Mouse (Mus musculus): Measurements from ENCODE around the gene Olfr221. TPM values are rescaled to one million over a fixed set of nuclear protein-coding genes. Genes with fewer than 3 reads are reported as not detected.
"Not testable (repeated sequence)": the region's sequence is repeated elsewhere in the genome, so short reads cannot be mapped to it uniquely, and the experiment has no call there.

Olfr221 gene
- 0.08 and 0.15 TPM in 2 replicates for polyA plus RNA-seq (2012; rRNA removed)

DNA sequence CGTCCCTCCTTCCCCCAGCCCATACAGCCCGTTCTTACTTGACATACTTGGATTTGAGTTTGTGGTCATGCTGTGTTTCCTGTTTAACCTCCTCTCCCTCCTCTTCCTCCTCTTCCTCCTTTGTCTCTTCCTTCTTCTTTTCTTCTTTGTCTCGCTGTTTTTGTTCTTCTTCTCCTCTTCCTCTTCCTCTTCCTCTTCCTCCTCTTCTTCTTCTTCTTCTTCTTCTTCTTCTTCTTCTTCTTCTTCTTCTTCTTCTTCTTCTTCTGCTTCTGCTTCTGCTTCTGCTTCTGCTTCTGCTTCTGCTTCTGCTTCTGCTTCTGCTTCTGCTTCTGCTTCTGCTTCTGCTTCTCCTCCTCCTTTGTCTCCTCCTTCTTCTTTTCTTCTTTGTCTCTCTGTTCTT lies at the start of gene Olfr221:
TSS of gene Olfr221 (minus strand) at position 101 of the 400 bp plus-strand sequence.
- DNase-seq (ENCODE audit: extremely low spot score in 1 of 2, low spot score in 1 of 2) = not testable (repeated sequence)

DNA sequence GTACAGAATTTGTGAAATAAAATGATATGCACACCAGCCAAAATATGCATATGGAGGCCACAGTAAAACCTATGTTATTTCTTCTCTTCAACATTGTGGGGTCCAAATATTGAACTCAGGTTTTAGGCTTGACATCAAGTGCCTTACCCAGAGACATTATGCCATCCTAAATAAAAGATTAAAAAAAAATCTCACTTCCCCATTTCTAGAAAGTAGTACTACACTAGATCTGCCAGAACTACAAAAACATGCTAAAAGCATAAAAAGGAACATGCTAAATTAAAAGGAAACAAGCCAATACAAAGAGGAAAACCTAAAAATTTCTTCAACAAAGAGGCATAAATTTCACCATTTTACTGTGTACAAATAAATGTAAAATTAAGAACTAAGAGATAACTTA lies 40.8 kb upstream of the Olfr221 start:
- DNase-seq (ENCODE audit: extremely low spot score in 1 of 2, low spot score in 1 of 2) = no peak

DNA sequence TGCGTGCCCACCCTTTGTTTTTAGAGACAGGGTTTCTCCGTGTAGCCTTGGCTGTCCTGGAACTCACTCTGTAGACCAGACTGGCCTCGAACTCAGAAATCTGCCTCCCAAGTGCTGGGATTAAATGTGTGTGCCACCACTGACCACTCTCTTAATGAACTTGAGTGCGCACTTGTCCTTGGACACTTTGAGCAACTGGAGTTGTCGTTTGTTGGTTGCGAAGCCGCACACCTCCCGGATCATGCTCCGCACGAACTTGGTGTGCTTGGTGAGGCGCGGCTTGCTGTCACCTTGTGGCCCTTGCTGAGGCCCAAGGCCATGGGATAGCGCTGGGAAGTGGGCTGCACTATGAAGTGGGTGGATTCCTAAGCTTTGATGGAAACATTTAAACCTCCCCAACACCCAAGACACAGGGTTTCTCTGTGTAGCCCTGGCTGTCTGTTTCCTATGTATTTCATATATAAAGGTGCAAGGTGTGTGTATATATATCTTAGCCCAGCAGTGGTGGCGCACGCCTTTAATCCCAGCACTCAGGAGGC lies 29.4 kb upstream of the Olfr221 start:
- no peak for DNase-seq (ENCODE audit: extremely low spot score in 1 of 2, low spot score in 1 of 2)

GRCm38 (mm10) chr14:52066135-52066534 lies 23.9 kb upstream of the Olfr221 start:
- no peak for DNase-seq (ENCODE audit: extremely low spot score in 1 of 2, low spot score in 1 of 2)

DNA sequence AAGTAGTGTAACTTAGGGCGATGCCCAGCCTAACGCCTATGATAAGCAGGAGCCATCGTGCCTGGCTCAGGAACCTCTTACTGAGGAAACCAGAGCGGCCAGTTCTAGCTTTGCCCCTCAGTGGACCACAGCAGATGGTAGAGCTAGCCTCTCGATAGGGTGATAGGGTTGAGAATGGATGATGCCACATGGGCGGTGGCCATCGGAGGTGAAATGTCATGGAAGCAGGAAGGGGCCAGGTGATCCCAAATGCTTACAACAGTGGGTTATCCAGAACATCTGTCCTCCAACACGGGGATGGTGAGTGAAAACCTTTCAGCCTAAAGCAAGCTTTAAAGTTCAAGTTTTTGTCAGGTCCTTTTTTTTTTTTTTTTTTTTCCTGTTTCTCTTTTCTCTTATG lies 19.5 kb upstream of the Olfr221 start:
- no peak for DNase-seq (ENCODE audit: extremely low spot score in 1 of 2, low spot score in 1 of 2)

GRCm38 (mm10) chr14:52060800-52061199 lies 18.5 kb upstream of the Olfr221 start:
- DNase-seq (ENCODE audit: extremely low spot score in 1 of 2, low spot score in 1 of 2) = peak in 1 of 2 experiments; percentile 31

- DNase-seq (ENCODE audit: extremely low spot score in 1 of 2, low spot score in 1 of 2) = peak in 1 of 2 experiments; percentile 17
Observed at GRCm38 (mm10) chr14:52059982-52060381, 17.7 kb upstream of the Olfr221 start.

DNA sequence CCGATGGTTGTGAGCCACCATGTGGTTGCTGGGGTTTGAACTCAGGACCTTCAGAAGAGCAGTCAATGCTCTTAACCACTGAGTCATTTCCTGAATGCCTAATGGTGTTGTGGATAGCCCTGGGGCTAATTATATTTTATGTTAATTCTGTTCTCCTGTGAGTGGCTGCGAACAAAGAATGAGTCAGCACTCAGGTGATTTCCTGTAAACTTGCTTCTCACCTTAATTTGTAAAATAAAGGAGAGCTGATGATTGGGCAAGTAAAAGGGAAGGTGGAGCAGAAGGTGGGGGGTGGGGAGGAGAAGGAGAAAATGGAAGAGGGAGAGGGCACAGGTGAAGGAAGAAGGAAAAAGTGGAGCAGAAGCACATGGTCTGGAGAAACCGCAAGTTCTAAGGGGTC lies 10.5 kb upstream of the Olfr221 start:
- DNase-seq (ENCODE audit: extremely low spot score in 1 of 2, low spot score in 1 of 2) = not testable (repeated sequence)

- no peak for DNase-seq (ENCODE audit: extremely low spot score in 1 of 2, low spot score in 1 of 2)
Observed at GRCm38 (mm10) chr14:52045966-52046565, 3.8 kb upstream of the Olfr221 start.

GRCm38 (mm10) chr14:52044901-52045678 lies 2.8 kb upstream of the Olfr221 start:
- peak in 1 of 2 experiments; percentile 42 for DNase-seq (ENCODE audit: extremely low spot score in 1 of 2, low spot score in 1 of 2)

DNA sequence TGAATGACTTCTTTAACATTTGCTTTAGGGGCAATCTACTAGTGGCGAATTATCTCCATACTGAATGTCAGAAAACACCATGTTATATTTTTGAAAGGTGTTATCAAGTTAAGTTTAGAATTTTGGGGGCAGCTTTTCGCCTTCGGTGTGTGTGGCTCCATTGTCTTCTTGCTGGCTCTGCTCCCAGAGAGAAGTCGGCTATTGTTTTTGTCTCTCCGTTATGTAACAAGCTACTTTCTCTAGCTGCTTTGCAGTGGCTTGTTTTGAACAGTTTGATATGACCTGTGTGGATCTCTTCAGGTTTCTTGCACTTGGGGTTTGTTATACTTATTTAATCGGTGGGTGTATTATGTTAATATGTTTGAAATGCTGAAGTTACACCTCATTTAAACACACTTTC lies 1.2 kb upstream of the Olfr221 start:
- DNase-seq (ENCODE audit: extremely low spot score in 1 of 2, low spot score in 1 of 2) = peak in 1 of 2 experiments; percentile 33

GRCm38 (mm10) chr14:52039332-52039731 lies 2.9 kb downstream of the Olfr221 start:
- no peak for DNase-seq (ENCODE audit: extremely low spot score in 1 of 2, low spot score in 1 of 2)

DNA sequence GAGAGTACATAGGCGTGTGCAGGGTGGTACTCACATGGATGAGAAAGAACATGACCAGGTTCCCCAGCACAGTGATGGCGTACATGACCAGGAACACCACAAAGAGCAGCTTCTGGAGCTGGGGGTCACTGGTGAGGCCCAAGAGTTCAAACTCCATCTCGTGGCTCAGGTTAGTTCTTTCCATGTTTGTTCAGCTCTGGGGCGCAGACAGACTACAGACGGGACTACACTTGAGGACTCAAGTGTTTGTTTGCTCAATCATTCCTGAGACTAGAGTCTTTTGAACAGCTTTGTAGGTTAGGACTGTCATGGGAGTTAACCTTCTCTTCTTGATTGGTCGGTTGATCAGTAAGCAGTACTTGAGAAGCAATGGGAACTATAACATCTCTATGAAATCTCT lies 6.3 kb downstream of the Olfr221 start:
- DNase-seq (ENCODE audit: extremely low spot score in 1 of 2, low spot score in 1 of 2) = no peak

GRCm38 (mm10) chr14:52026342-52026741 lies 15.9 kb downstream of the Olfr221 start:
- DNase-seq (ENCODE audit: extremely low spot score in 1 of 2, low spot score in 1 of 2) = no peak

- no peak for DNase-seq (ENCODE audit: extremely low spot score in 1 of 2, low spot score in 1 of 2)
Observed at GRCm38 (mm10) chr14:52024133-52024532, 18.1 kb downstream of the Olfr221 start.

- peak; percentile 71 to 88 for DNase-seq (ENCODE audit: extremely low spot score in 1 of 2, low spot score in 1 of 2)
Observed at GRCm38 (mm10) chr14:52022709-52023459, 19.4 kb downstream of the Olfr221 start.

GRCm38 (mm10) chr14:52022244-52022708 lies 20.0 kb downstream of the Olfr221 start:
- no peak for DNase-seq (ENCODE audit: extremely low spot score in 1 of 2, low spot score in 1 of 2)

DNA sequence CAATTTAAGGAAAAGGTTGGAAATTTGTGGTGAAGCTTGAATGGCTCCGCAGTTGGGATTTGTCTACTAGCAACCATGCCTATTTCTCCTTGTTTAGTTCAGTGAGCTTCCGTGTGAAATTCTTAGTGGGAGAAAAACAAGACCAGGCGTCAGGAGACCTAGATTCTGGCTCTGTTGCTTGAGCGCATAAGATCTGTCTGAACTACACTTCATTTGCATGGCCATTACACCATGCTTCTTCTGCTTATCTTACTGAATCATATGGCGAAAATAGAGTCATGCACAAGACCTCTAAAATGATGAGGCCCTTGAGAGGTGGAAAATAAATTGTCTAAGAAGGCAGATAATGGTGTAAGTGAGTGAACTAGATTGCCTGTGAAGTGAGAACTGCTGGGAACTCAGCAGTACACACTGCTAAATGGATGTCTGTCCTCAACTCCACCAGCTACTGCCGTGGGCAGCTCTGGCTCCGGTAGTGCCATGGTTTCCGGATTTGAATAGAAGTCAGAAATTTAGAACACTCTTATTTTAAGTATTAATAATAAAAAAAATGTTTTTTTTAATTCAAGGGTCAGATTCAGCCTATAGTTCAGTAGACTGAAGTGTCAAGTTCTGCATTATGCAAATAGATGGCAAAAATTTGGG lies 20.6 kb downstream of the Olfr221 start:
- no peak for DNase-seq (ENCODE audit: extremely low spot score in 1 of 2, low spot score in 1 of 2)

DNA sequence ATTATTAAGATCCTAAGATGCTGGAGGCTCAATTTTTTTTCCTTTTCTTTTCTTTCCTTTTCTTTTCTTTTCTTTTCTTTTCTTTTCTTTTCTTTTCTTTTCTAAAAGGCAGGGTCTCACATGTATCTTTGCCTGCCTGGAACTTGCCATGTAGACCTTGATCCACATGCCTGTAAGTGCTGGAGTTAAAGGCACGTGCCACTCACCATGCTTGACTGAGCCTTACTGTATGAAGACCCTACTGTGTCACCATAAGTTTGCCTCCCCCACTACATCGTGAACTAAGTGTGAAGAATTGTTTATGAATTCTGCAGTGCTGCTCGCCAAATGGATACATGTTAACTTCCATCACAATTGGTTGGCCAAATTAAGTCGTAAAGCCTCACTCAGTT lies 21.1 kb downstream of the Olfr221 start:
- no peak for DNase-seq (ENCODE audit: extremely low spot score in 1 of 2, low spot score in 1 of 2)

- peak; percentile 74 to 82 for DNase-seq (ENCODE audit: extremely low spot score in 1 of 2, low spot score in 1 of 2)
Observed at GRCm38 (mm10) chr14:52020486-52021137, 21.6 kb downstream of the Olfr221 start, which contains the start of gene Zfp219. Gene Zfp219 (minus strand): TSS chr14:52020733.
